ENCODE assay signal across 30 mouse cellular contexts in genomic region chr14:118193663-118194062, GRCm38 (mm10). TPM values are rescaled to one million over a fixed set of nuclear protein-coding genes. Genes with fewer than 3 reads are reported as not detected.
DNase-seq lines count a peak whose midpoint lies in the region; ATAC-seq and TF ChIP-seq lines count a peak whose summit lies in the region.
"Had no signal": no experiment of that assay in that cellular context is flagged by ENCODE, and none has a peak within 500 bp of the region (broad histone marks: within the 10 kb centered on the region; RNA-seq: fewer than 3 reads in every experiment).

No protein-coding gene starts in this region.

- no peak overlapping the region for H3K27ac ChIP-seq in liver, embryonic 14.5 days
- H3K27ac ChIP-seq in liver, postnatal 0 days (ENCODE audit: low read depth), result no peak overlapping the region
- H3K27ac ChIP-seq in forebrain, embryonic 12.5 days, result no peak overlapping the region
- H3K27ac ChIP-seq in forebrain, postnatal 0 days (ENCODE audit: low read depth, low read length), result no peak overlapping the region
- peak overlapping the region; percentile 55 for H3K27ac ChIP-seq in midbrain, embryonic 15.5 days
- H3K27ac ChIP-seq: left cerebral cortex, adult 2 months; limb, embryonic 15.5 days; lung, embryonic 15.5 days; neural tube, embryonic 12.5 days had no signal

- H3K4me3 ChIP-seq in liver, embryonic 14.5 days (ENCODE audit: insufficient read depth in 1 of 2, low read depth in 2 of 2, low read length in 2 of 2), result no peak overlapping the region
- no peak overlapping the region for H3K4me3 ChIP-seq in liver, postnatal 0 days (ENCODE audit: low read depth, low read length)
- no peak overlapping the region for H3K4me3 ChIP-seq in forebrain, embryonic 12.5 days (replicated peaks)
- H3K4me3 ChIP-seq in forebrain, postnatal 0 days (ENCODE audit: low read depth, low read length), result no peak overlapping the region
- no peak overlapping the region for H3K4me3 ChIP-seq in midbrain, embryonic 15.5 days
- H3K4me3 ChIP-seq: heart, embryonic 12.5 days; left cerebral cortex, adult 2 months; limb, embryonic 15.5 days; lung, embryonic 15.5 days; megakaryocyte, embryonic 14.5 days; neural tube, embryonic 12.5 days had no signal

- peak overlapping the region; percentile 1; the same call in 1 of the 2 replicates for H3K4me2 ChIP-seq in liver, embryonic 14.5 days (ENCODE audit: low read depth)
- no peak overlapping the region for H3K4me2 ChIP-seq in liver, postnatal 0 days (ENCODE audit: low read depth, low read length)
- peak overlapping the region; percentile 39 for H3K4me2 ChIP-seq in forebrain, embryonic 12.5 days
- H3K4me2 ChIP-seq in forebrain, postnatal 0 days (ENCODE audit: low read depth), result no peak overlapping the region
- H3K4me2 ChIP-seq in midbrain, embryonic 15.5 days, result peak overlapping the region; percentile 26
- H3K4me2 ChIP-seq: heart, embryonic 12.5 days; limb, embryonic 15.5 days; lung, embryonic 15.5 days; neural tube, embryonic 12.5 days had no signal

- ATAC-seq in liver, embryonic 14.5 days (ENCODE audit: insufficient read depth), result no peak
- no peak for ATAC-seq in liver, postnatal 0 days
- ATAC-seq in forebrain, embryonic 12.5 days (ENCODE audit: low FRiP score), result no peak
- ATAC-seq in forebrain, postnatal 0 days, result no peak
- ATAC-seq in midbrain, embryonic 15.5 days (replicated peaks), result no peak
- ATAC-seq: Patski had no signal

- no peaks in the 10 kb centered on the region; the same call in 1 of the 2 replicates for H3K27me3 ChIP-seq in liver, embryonic 14.5 days (ENCODE audit: control insufficient read depth, insufficient read depth, low read length)
- 0 out of 2 replicates have a peak, but pooled peaks cover 5% of the 10 kb centered on the region for H3K27me3 ChIP-seq in liver, postnatal 0 days (ENCODE audit: insufficient read depth, low read length)
- H3K27me3 ChIP-seq in forebrain, embryonic 12.5 days, result peaks cover 43% of the 10 kb centered on the region
- H3K27me3 ChIP-seq in forebrain, postnatal 0 days (ENCODE audit: insufficient read depth, low read length), result peaks cover 9% of the 10 kb centered on the region
- peaks cover 8% of the 10 kb centered on the region; the same call in 1 of the 2 replicates for H3K27me3 ChIP-seq in midbrain, embryonic 15.5 days (replicated peaks)
- H3K27me3 ChIP-seq: CH12.LX; neural tube, embryonic 12.5 days had no signal

- DNase-seq in liver, embryonic 14.5 days (ENCODE audit: low read depth in 3 of 3, low spot score in 3 of 3), result no peak
- no peak for DNase-seq in liver, postnatal 0 days
- DNase-seq in forebrain, postnatal 0 days, result peak; percentile 4
- no peak for DNase-seq in thymus, postnatal 10 days (ENCODE audit: low spot score in 2 of 2)
- no peak for DNase-seq in right cerebral cortex, postnatal 4 days
- DNase-seq: adrenal gland, adult 2 months; B cell, adult 2 months; cerebellum, adult 11-12 months; cerebellum, postnatal 14 days; gastrocnemius, postnatal 14 days; heart, adult 18-20 months; heart, postnatal 10 days; kidney, adult 18-20 months; kidney, postnatal 4 days; layer of hippocampus, adult 9-11 months; lung, postnatal 36 days; thymus, adult 18-20 months; thymus, postnatal 4 days had no signal

- peaks cover 0 to 13% of the 10 kb centered on the region in 2 experiments; a peak in 2 of 4 replicates for H3K4me1 ChIP-seq in liver, embryonic 14.5 days (replicated peaks; ENCODE audit: control insufficient read depth in 2 of 2, insufficient read depth in 2 of 2, low read length in 1 of 2)
- no peaks in the 10 kb centered on the region for H3K4me1 ChIP-seq in liver, postnatal 0 days (ENCODE audit: insufficient read depth)
- H3K4me1 ChIP-seq in forebrain, embryonic 12.5 days, result peaks cover 15% of the 10 kb centered on the region
- 0 out of 2 replicates have a peak, but pooled peaks cover 6% of the 10 kb centered on the region for H3K4me1 ChIP-seq in forebrain, postnatal 0 days (ENCODE audit: insufficient read depth)
- H3K4me1 ChIP-seq in midbrain, embryonic 15.5 days, result peaks cover 20% of the 10 kb centered on the region
- H3K4me1 ChIP-seq: heart, embryonic 12.5 days; limb, embryonic 15.5 days; lung, embryonic 15.5 days; neural tube, embryonic 12.5 days had no signal

- TF ChIP-seq CTCF in liver, embryonic 14.5 days (IDR thresholded peaks at IDR 0.05; ENCODE audit: low read depth), result no peak
- no peak for TF ChIP-seq CTCF in liver, postnatal 0 days (IDR thresholded peaks at IDR 0.05; ENCODE audit: low read depth)
- TF ChIP-seq CTCF in forebrain, postnatal 0 days (IDR thresholded peaks at IDR 0.05; ENCODE audit: low read depth), result no peak

- H3K9me3 ChIP-seq in liver, embryonic 14.5 days (ENCODE audit: control insufficient read depth, low read length), result no peaks in the 10 kb centered on the region
- H3K9me3 ChIP-seq in liver, postnatal 0 days (ENCODE audit: low read length), result no peaks in the 10 kb centered on the region
- H3K9me3 ChIP-seq in forebrain, embryonic 12.5 days, result no peaks in the 10 kb centered on the region
- H3K9me3 ChIP-seq in forebrain, postnatal 0 days (ENCODE audit: low read length), result no peaks in the 10 kb centered on the region
- no peaks in the 10 kb centered on the region for H3K9me3 ChIP-seq in midbrain, embryonic 15.5 days
- H3K9me3 ChIP-seq: G1E; heart, embryonic 12.5 days; limb, embryonic 15.5 days; lung, embryonic 15.5 days; neural tube, embryonic 12.5 days had no signal

- no peak overlapping the region for H3K9ac ChIP-seq in liver, embryonic 14.5 days (replicated peaks)
- H3K9ac ChIP-seq in liver, postnatal 0 days (replicated peaks), result no peak overlapping the region
- peak overlapping the region; percentile 2; the same call in 1 of the 2 replicates for H3K9ac ChIP-seq in forebrain, embryonic 12.5 days
- H3K9ac ChIP-seq in forebrain, postnatal 0 days, result no peak overlapping the region
- H3K9ac ChIP-seq in midbrain, embryonic 15.5 days, result no peak overlapping the region
- H3K9ac ChIP-seq: heart, embryonic 12.5 days; limb, embryonic 15.5 days; lung, embryonic 15.5 days; neural tube, embryonic 12.5 days had no signal

- no peaks in the 10 kb centered on the region for H3K36me3 ChIP-seq in liver, embryonic 14.5 days (replicated peaks; ENCODE audit: control insufficient read depth, insufficient read depth, low read depth)
- no peaks in the 10 kb centered on the region for H3K36me3 ChIP-seq in liver, postnatal 0 days (replicated peaks; ENCODE audit: insufficient read depth, low read length)
- no peaks in the 10 kb centered on the region for H3K36me3 ChIP-seq in forebrain, embryonic 12.5 days (replicated peaks)
- H3K36me3 ChIP-seq in forebrain, postnatal 0 days (ENCODE audit: insufficient read depth), result no peaks in the 10 kb centered on the region
- H3K36me3 ChIP-seq in midbrain, embryonic 15.5 days (replicated peaks), result no peaks in the 10 kb centered on the region
- H3K36me3 ChIP-seq: G1E; heart, embryonic 12.5 days; limb, embryonic 15.5 days; lung, embryonic 15.5 days; neural tube, embryonic 12.5 days had no signal

- no peak for TF ChIP-seq EP300 in liver, embryonic 14.5 days (IDR thresholded peaks at IDR 0.05; ENCODE audit: low read depth)
- no peak for TF ChIP-seq EP300 in liver, postnatal 0 days (IDR thresholded peaks at IDR 0.05; ENCODE audit: low read depth)

- WGBS in liver, embryonic 14.5 days (ENCODE audit: insufficient replicate concordance), result 41% methylated on average over 10 of the region's 10 CpGs
- 47% methylated on average over 10 of the region's 10 CpGs for WGBS in liver, postnatal 0 days (ENCODE audit: insufficient replicate concordance)
- 18% methylated on average over 10 of the region's 10 CpGs for WGBS in forebrain, embryonic 12.5 days
- WGBS in forebrain, postnatal 0 days, result 18% methylated on average over 10 of the region's 10 CpGs
- 13% methylated on average over 10 of the region's 10 CpGs for WGBS in midbrain, embryonic 15.5 days

RNA-seq across cellular contexts. Expression of gene Sox21, which starts 43.2 kb away (rescaled TPM):
- polyA plus RNA-seq in liver, embryonic 14.5 days (2012; rRNA removed), result 0.01 TPM in 1 of 2 replicates, not detected in the other
- not detected in 2 replicates for polyA plus RNA-seq in liver, embryonic 14.5 days (2014; fragmentation: Nextera tagmentation; extraction: Ambion mirVana)
- polyA plus RNA-seq in liver, postnatal 0 days (2015; fragmentation: Nextera tagmentation; extraction: Ambion mirVana), result not detected in 2 replicates
- 21.2 and 24.9 TPM in 2 replicates for polyA plus RNA-seq in forebrain, embryonic 12.5 days (2016; fragmentation: Nextera tagmentation; extraction: Ambion mirVana)
- total RNA-seq in forebrain, postnatal 0 days (2014; rRNA removed), result 9.3 and 14.2 TPM in 2 replicates
- polyA plus RNA-seq in forebrain, postnatal 0 days (2015; fragmentation: Nextera tagmentation; extraction: Ambion mirVana), result 3.3 and 4.3 TPM in 2 replicates
- 9.8 and 11.6 TPM in 2 replicates for polyA plus RNA-seq in midbrain, embryonic 15.5 days (2015; fragmentation: Nextera tagmentation; extraction: Ambion mirVana)
- total RNA-seq: adrenal gland, adult 2 months; CH12.LX; gastrocnemius, postnatal 14 days; heart, postnatal 10 days had no signal
- polyA plus RNA-seq: kidney, embryonic 16.5 days had no signal

RNA-seq across cellular contexts. Expression of gene Gpr180, which starts 56.7 kb away (rescaled TPM):
- polyA plus RNA-seq in liver, embryonic 14.5 days (2012; rRNA removed), result 5.8 and 6.1 TPM in 2 replicates
- polyA plus RNA-seq in liver, embryonic 14.5 days (2014; fragmentation: Nextera tagmentation; extraction: Ambion mirVana), result 9.6 and 9.9 TPM in 2 replicates
- polyA plus RNA-seq in liver, postnatal 0 days (2015; fragmentation: Nextera tagmentation; extraction: Ambion mirVana), result 12.3 and 13.4 TPM in 2 replicates
- 29.9 and 31.9 TPM in 2 replicates for polyA plus RNA-seq in forebrain, embryonic 12.5 days (2016; fragmentation: Nextera tagmentation; extraction: Ambion mirVana)
- 33.4 and 37.7 TPM in 2 replicates for total RNA-seq in forebrain, postnatal 0 days (2014; rRNA removed)
- 37.5 and 38.2 TPM in 2 replicates for polyA plus RNA-seq in forebrain, postnatal 0 days (2015; fragmentation: Nextera tagmentation; extraction: Ambion mirVana)
- polyA plus RNA-seq in midbrain, embryonic 15.5 days (2015; fragmentation: Nextera tagmentation; extraction: Ambion mirVana), result 43.8 and 44.0 TPM in 2 replicates

Comparison
In these comparisons a context has a peak if more than half of its experiments do, and no peak if none do; other contexts are left out.
1. H3K4me2 ChIP-seq: peak in liver, embryonic 14.5 days (single experiment), forebrain, embryonic 12.5 days (single experiment) and midbrain, embryonic 15.5 days (single experiment); none in liver, postnatal 0 days (single experiment) and forebrain, postnatal 0 days (single experiment).